Mouse (Mus musculus) neural tube, embryonic 11.5 days (tissue): Measurements from ENCODE around the gene Thsd7a. TPM values are rescaled to one million over a fixed set of nuclear protein-coding genes. Genes with fewer than 3 reads are reported as not detected.

Source experiments
- ATAC-seq: fragments of 200-750 bp; cut with Nextera tagmentation; 2 replicates; pipeline ENCODE4 v1.8.0; 2017; ENCODE audit warnings: moderate number of reproducible peaks, mild to moderate bottlenecking, moderate TSS enrichment, moderate library complexity; ENCODE audit not compliant: insufficient read depth, low FRiP score, low TSS enrichment
- DNase-seq: peaks from one replicate; pipeline ENCODE4 v3.0.0-alpha.2; 2015; ENCODE audit warnings: low spot score
- H3K27ac ChIP-seq: fragments of 300-500 bp; sonication (generic); 2 replicates; pipeline ENCODE4 v1.5.1; 2014; ENCODE audit warnings: low read depth, mild to moderate bottlenecking, low read length
- H3K27me3 ChIP-seq: fragments of 300-500 bp; sonication (generic); 2 replicates; pipeline ENCODE4 v1.6.1; 2014; ENCODE audit warnings: mild to moderate bottlenecking, low read length, mixed read lengths; ENCODE audit not compliant: control insufficient read depth, insufficient read depth
- H3K36me3 ChIP-seq: fragments of 300-500 bp; sonication (generic); 2 replicates; pipeline ENCODE4 v1.6.1; 2014; ENCODE audit warnings: mild to moderate bottlenecking, low read length, moderate library complexity, mixed read lengths; ENCODE audit not compliant: control insufficient read depth, insufficient read depth
- H3K4me1 ChIP-seq: fragments of 300-500 bp; sonication (generic); 2 replicates; pipeline ENCODE4 v1.6.1; 2014; ENCODE audit warnings: low read length, mixed read lengths; ENCODE audit not compliant: control insufficient read depth, insufficient read depth
- H3K4me2 ChIP-seq: fragments of 300-500 bp; sonication (generic); 2 replicates; pipeline ENCODE4 v1.6.1; 2014; ENCODE audit warnings: low read depth, mild to moderate bottlenecking, moderate library complexity
- H3K4me3 ChIP-seq: fragments of 300-500 bp; sonication (generic); 2 replicates; pipeline ENCODE4 v1.5.1; 2014; ENCODE audit warnings: low read depth, low read length
- H3K9ac ChIP-seq: fragments of 300-500 bp; sonication (generic); 2 replicates; pipeline ENCODE4 v1.6.1; 2014; ENCODE audit warnings: mild to moderate bottlenecking, low read length
- H3K9me3 ChIP-seq: fragments of 300-500 bp; sonication (generic); 2 replicates; pipeline ENCODE4 v1.6.1; 2016; ENCODE audit warnings: low read length; ENCODE audit not compliant: control insufficient read depth
- WGBS: fragments of 180-500 bp; shearing (Covaris S2); extraction: QIAGEN DNeasy Blood & Tissue Kit; methylation state at CpG from one replicate; pipeline ENCODE4 v1.1.7; 2014; 5-methylcytosine and 5-hydroxymethylcytosine counted together
- polyA plus RNA-seq: library from polyadenylated mRNA; unstranded; fragments of >200 nt; fragmentation: Nextera tagmentation; extraction: Ambion mirVana; gene quantifications from 2 replicates; pipeline ENCODE4 v1.2.1, GENCODE M21; 2014

Thsd7a gene
- polyA plus RNA-seq, 1 experiment from 2014 or later = 21.0 TPM

DNA sequence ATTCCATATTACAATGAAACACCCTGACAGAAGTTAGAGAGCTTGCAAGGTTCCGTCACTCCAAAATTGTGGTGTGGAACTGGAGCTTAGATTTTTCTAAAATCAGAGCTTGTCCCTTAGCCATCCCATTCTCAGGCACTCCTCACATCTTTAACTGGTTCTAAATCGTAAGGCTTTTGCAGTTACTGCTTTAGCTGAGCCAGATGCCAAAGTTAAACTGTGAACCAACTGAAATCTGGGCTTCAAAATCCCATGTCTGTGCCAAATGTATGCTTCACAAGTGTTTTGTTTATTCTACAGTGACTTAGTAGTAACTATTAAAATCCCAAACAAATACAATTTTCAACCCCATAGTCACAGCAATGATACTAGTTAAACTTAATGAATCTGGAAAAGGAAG is 242.3 kb downstream of the Thsd7a start:
- no peaks in the 10 kb centered on the region for H3K4me1 ChIP-seq

DNA sequence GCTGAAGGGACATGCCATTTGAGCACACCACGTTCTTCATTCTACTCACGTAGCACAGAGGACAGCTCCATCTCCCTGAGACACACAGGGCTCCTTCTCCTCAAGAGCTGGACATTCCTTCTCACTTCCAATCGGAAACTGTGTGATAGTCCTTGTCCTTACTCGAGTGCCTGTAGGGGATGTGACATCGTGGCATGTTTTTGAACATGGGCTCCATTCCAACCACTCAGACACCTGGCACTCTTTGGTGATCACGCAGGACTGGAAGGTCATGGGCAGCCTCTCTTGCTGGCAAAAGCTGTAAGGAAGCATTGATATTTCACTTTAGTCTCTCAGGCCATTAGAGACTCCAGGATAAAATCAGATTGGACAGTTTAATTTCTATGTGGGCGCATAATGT is 245.3 kb downstream of the Thsd7a start:
- Histone ChIP-seq H3K9ac (no peak overlapping the region), H3K4me2 (no peak overlapping the region), H3K4me3 (no peak overlapping the region), H3K4me1 (no peaks in the 10 kb centered on the region), H3K9me3 (no peaks in the 10 kb centered on the region), H3K27me3 (no peaks in the 10 kb centered on the region), H3K27ac (no peak overlapping the region), H3K36me3 (no peaks in the 10 kb centered on the region)
- WGBS = 92% methylated on average over 7 of the region's 7 CpGs
- ATAC-seq (no peak), DNase-seq (no peak)

More for the DNA sequence above, 242.3 kb downstream of the Thsd7a start:
- DNase-seq = no peak
- H3K9me3 ChIP-seq = no peaks in the 10 kb centered on the region
- H3K27me3 ChIP-seq = no peaks in the 10 kb centered on the region
- H3K4me3 ChIP-seq = no peak overlapping the region
- H3K36me3 ChIP-seq = no peaks in the 10 kb centered on the region
- H3K9ac ChIP-seq = no peak overlapping the region
- no peak overlapping the region for H3K27ac ChIP-seq
- ATAC-seq = no peak
- WGBS = 91% methylated on average over 2 of the region's 2 CpGs
- no peak overlapping the region for H3K4me2 ChIP-seq

DNA sequence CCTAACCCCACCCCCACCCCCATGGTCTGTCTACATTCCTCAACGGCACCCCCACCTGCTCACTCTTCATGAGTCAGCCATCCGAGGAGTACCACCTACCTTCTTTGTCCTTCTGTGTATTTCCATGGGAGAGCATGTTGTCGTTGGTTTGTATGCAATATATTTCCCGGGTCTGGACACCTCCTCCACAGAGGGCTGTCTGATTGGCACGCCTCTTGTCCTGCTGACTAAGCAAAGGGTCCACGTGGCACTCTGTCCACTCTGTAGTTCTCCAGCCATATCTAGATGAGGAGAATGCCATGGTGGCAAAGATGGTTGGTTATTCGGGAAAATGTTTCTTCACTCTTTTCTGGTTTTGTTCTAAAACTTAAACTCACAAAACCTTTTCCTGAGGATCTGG is 248.3 kb downstream of the Thsd7a start:
- Histone ChIP-seq H3K9ac (no peak overlapping the region), H3K9me3 (no peaks in the 10 kb centered on the region), H3K27me3 (no peaks in the 10 kb centered on the region), H3K36me3 (no peaks in the 10 kb centered on the region), H3K4me3 (no peak overlapping the region), H3K4me1 (no peaks in the 10 kb centered on the region), H3K4me2 (no peak overlapping the region), H3K27ac (no peak overlapping the region)
- no peak for DNase-seq
- ATAC-seq = no peak
- 81% methylated on average over 7 of the region's 7 CpGs for WGBS

DNA sequence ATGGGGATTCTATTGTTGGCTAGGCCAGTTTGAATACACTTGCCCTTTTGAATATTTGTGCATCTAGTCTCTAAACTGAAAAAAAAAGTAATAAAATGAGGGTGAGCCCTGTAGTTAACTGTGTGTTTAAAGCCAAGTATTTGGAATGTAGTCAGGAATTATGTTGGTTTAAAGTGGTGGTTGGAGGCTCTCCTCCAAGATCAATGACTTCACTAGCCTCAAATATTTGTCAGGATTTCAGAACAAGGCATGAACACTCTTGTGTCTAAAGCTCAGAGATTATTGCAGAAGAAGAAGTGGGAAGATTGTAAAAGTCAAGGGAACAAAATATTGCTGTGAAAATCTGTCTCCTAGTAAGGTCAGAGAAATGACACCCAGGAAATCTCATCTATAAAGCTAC is 249.3 kb downstream of the Thsd7a start:
- ATAC-seq = no peak
- no peaks in the 10 kb centered on the region for H3K36me3 ChIP-seq
- H3K27ac ChIP-seq = no peak overlapping the region
- no peaks in the 10 kb centered on the region for H3K27me3 ChIP-seq
- no peak overlapping the region for H3K4me2 ChIP-seq
- no peak overlapping the region for H3K4me3 ChIP-seq
- H3K9ac ChIP-seq = no peak overlapping the region
- H3K9me3 ChIP-seq = no peaks in the 10 kb centered on the region
- no peak for DNase-seq
- no peaks in the 10 kb centered on the region for H3K4me1 ChIP-seq

DNA sequence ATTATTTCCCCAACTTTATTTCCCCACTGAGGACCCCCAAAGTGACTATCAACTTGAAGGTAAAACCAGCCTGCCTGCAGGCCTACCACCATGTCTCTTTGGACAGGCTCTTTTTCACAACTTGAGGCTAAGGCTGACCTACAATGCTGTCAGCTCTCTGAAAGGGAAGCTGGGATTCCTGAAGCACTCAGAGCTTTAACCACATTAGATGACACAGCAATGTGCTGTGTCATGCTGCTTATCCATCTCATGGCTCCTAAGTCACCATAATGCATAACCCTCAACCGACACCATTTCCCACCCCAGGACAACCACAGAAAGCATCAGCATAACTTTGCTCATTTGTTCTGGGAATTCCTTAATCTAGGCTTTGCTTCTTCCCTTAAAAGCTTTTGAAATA is 255.6 kb downstream of the Thsd7a start:
- Histone ChIP-seq H3K27me3 (no peaks in the 10 kb centered on the region), H3K4me2 (no peak overlapping the region), H3K9me3 (no peaks in the 10 kb centered on the region), H3K27ac (no peak overlapping the region), H3K9ac (no peak overlapping the region), H3K36me3 (no peaks in the 10 kb centered on the region), H3K4me3 (no peak overlapping the region), H3K4me1 (no peaks in the 10 kb centered on the region)
- DNase-seq = no peak
- WGBS = 83% methylated on average over 1 of the region's 1 CpGs
- ATAC-seq = no peak

DNA sequence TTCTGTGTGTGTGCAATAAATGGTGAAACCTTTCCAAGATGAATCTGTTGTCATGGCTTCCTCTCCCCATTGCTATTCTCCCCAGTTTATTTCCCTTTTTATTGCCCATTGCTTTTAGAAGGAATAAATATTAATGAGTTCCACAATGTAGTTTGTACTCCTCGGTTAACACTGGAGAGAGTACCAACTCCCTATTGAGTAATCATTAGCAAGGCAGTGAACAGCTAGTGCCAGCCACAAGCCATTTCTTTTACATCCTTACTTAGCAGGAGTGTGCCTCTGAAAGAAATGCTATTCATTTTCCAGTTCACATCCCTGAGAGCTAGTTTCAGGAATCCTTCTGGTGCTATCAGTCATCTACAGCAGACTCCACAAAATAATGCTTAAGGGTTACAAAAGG is 260.3 kb downstream of the Thsd7a start:
- Histone ChIP-seq H3K4me2 (no peak overlapping the region), H3K27ac (peak overlapping the region; percentile 60; the same call in 1 of the 2 replicates), H3K9me3 (no peaks in the 10 kb centered on the region), H3K36me3 (no peaks in the 10 kb centered on the region), H3K4me3 (no peak overlapping the region), H3K27me3 (no peaks in the 10 kb centered on the region), H3K9ac (no peak overlapping the region), H3K4me1 (no peaks in the 10 kb centered on the region)
- 34% methylated on average over 1 of the region's 1 CpGs for WGBS
- DNase-seq = peak; percentile 25
- ATAC-seq = peak; percentile 66

DNA sequence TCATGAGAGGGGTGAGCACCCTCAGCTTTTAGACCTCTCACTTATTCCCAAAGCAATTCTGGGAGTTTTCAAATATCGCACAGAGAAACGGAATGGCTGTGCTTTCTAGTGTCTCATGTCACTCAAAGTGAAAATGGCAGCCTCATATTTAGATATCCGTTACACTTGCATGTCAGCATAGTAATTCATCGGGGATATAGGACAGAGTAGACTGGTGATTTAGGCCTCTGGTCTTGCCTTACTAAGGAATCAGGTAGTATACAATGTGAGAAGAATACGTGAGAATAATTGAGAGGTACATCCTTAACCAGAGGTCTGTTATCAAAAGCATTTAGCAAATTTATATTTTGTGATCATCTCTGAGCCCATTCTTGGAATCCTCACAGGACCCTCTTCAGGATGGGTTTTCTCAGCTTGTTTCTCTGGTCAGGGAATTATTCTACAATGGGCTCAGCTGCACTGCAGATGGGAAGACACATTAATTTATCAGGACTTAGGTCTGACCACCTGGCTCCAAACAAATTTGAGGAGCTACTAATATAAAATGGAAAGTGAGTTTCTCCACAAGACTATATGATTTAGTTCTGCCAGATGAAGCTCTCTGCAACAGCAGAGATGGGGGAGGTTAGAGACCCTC is 267.6 kb downstream of the Thsd7a start:
- 75% methylated on average over 5 of the region's 5 CpGs for WGBS
- H3K4me2 ChIP-seq = no peak overlapping the region
- no peaks in the 10 kb centered on the region for H3K9me3 ChIP-seq
- H3K36me3 ChIP-seq = no peaks in the 10 kb centered on the region
- ATAC-seq = no peak
- no peak for DNase-seq
- no peak overlapping the region for H3K4me3 ChIP-seq
- H3K4me1 ChIP-seq = no peaks in the 10 kb centered on the region
- H3K27ac ChIP-seq = no peak overlapping the region
- H3K27me3 ChIP-seq = no peaks in the 10 kb centered on the region
- no peak overlapping the region for H3K9ac ChIP-seq

DNA sequence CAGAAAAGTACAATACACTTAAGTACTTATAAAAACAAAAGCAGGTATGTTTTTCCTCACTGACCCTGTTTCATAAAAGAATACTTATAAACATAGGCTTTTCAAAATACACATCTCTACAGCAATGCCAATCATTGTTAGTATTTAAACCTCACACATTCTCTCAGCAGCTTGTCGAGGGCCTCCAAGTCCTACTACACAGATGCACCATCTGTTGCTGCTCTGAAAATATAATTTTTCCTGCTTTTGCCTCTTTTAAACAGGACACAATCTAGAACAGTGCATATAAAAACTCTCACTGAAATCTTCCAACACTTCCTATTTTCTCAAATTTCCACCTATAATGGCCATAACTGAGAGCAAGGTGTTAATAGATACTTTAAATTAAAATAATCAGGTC is 270.9 kb downstream of the Thsd7a start:
- no peak for DNase-seq
- H3K9ac ChIP-seq = no peak overlapping the region
- no peaks in the 10 kb centered on the region for H3K4me1 ChIP-seq
- no peaks in the 10 kb centered on the region for H3K27me3 ChIP-seq
- H3K4me2 ChIP-seq = no peak overlapping the region
- H3K4me3 ChIP-seq = no peak overlapping the region
- no peaks in the 10 kb centered on the region for H3K36me3 ChIP-seq
- WGBS = 86% methylated on average over 1 of the region's 1 CpGs
- H3K27ac ChIP-seq = no peak overlapping the region
- no peaks in the 10 kb centered on the region for H3K9me3 ChIP-seq
- no peak for ATAC-seq

DNA sequence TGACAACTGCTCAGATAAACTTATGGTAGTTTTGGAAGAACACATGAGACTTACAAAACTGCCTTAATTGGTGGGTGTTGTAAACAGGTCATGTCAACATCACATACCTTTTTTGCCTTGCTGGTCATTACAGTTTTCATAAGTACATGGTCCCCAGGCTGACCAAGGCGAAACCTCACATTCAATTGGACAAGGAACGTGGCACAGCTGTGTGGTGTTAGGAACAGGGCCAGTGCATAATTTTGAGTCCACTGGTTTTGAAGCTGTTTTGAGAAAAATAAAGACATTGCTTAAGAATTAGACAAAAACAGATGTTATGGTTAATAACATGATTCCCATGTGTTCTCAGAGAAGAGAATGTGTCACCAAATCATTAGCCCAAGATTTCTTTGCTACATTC is 278.3 kb downstream of the Thsd7a start:
- 79% methylated on average over 2 of the region's 2 CpGs for WGBS
- ATAC-seq (no peak), DNase-seq (no peak)
- H3K9me3 ChIP-seq = no peaks in the 10 kb centered on the region
- H3K27me3 ChIP-seq = no peaks in the 10 kb centered on the region
- no peak overlapping the region for H3K4me2 ChIP-seq
- H3K36me3 ChIP-seq = no peaks in the 10 kb centered on the region
- no peaks in the 10 kb centered on the region for H3K4me1 ChIP-seq
- H3K9ac ChIP-seq = no peak overlapping the region
- no peak overlapping the region for H3K4me3 ChIP-seq
- no peak overlapping the region for H3K27ac ChIP-seq
